Mouse (Mus musculus) common myeloid progenitor, adult 5-6 weeks (primary cell): ENCODE data around the gene Gm364. TPM values are rescaled to one million over a fixed set of nuclear protein-coding genes. Genes with fewer than 3 reads are reported as not detected.

Experiments
- ATAC-seq: replicated peaks from 2 replicates; pipeline ENCODE4 v1.8.0; 2016; ENCODE audit warnings: low read depth, mild to moderate bottlenecking, moderate TSS enrichment, inconsistent platforms; ENCODE audit not compliant: poor library complexity, severe bottlenecking
- total RNA-seq: library from RNA; stranded (forward); fragments of 200-1000, 187-1606 nt; gene quantifications from 2 replicates; pipeline ENCODE4 v1.2.3, GENCODE M21; 2017

The Gm364 gene
- not detected in 2 replicates for total RNA-seq

DNA sequence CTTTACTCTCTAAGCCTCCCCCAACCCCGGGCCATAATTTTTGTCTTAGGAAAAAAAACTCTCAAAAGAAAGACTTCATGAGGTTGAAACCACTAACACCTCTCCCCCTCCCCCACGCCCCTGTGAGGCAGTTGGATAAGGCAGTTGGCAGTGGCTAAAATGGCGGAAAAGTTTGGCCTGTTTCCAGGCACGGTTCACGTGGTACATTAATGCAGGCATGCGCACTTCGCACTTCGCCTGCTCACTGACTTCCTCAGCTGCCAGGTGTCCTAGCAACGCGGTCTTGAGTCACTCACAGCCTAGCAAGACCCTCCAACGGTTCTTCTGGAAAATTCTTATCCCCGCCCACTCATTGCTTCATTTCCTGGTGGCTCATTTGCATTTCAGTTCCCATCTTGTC is at the start of gene Gm364:
TSS of gene Gm364 (plus strand) at position 386 of the 400 bp plus-strand sequence.
- no peak for ATAC-seq

DNA sequence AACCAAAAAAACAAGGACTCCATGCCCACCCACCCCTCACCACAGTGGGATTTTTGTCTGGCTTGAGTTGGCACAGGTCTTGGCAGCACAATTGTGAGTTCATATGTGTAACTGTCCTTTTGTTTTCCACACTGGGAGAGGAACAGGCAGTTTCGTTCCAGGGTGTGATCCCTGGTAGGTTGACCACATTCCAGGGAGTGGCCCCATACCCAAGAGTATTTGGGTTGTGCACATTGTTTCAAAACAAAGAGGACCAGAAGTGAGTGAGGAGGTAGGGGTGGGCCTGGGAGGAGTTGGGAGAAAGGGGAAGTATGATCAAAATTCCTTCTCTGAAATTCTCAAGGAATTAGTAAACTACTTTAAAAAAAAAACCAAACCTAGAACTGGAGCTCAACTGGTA is 49.6 kb upstream of the Gm364 start:
- no peak for ATAC-seq

DNA sequence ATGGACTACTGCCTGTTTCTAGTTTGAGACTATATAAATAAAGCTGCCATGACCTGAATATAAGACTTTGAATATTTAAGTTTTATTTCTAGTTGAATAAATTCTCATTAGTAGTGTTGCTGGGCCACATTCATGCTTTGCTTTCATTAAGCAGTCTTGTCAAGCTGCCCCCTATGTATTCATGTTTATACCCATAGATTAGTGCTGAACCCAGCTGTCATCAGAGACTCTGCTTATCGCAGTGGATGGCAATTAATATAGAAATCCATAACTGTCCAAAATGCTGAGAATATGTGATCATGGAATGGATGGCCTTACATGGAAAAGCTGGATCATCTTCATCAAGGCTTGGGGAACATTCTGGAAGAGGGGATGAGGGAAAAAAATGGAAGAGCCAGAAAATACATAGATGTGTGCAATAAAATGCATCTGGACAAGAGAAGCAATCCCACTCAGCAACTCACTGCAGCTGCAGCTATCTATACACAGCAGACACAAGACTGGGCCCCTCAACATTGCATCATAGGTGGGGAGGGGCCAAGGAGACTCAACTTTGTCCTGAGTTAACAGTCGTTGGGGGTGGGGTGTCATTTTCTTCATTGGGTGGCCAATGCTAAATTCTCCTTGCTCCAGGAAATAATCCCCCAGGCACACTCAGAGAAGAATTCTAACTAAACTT is 43.9 kb upstream of the Gm364 start:
- ATAC-seq, result no peak

DNA sequence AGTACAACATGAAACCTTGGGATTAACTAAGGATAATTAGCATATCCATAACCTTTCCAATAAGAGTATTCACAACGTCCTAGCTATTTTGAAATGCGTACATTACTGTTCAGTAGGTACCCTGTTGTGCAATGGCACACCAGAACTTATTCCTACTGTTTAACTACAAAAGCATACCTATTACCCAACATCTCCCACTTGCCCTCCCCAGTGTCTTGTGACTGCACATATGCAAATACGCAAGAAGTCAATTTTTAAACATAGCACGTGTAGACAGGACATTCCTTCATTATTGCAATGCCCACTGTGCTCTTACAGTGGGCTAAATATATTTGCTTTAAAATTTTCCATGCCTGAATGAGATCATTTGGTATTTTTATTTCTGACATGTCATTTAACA is 36.0 kb upstream of the Gm364 start:
- no peak for ATAC-seq

DNA sequence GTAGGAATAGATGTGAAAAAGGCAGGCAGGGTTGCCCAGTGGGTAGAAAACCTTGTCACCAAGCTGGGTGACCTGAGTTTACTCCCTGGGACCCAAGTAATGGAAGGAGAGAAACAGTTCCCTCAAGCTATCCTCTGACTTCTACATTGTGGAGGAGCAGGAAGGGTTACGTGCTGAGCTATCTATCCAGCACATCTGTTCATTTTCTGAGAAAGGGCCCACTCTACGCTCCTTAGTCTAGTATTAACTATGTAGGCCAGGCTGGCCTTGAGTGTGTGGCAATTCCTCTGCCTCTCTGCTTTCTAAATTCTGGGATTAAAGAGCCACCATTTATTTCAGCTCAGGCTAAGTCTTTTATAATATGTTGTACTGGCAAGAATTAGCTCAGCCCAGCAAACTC is 35.4 kb upstream of the Gm364 start:
- ATAC-seq, result no peak

DNA sequence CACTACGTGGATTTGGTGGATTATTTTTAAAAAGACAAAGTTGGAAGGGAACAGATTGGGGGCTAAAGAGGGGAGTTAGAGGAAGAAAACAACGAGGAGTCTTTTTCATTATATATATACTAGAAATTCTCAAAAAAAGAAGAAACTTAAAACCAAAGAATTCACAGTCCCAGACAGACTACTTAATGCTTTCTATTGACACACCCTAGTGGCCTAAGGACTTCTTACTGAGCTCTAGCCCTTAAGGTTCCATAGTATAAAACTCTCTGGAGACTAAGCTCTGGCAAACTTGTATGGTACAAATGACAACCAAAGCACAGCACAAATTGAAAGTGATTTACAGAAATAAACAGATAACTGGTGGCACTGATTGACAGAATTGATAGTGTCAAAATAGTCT is 34.9 kb upstream of the Gm364 start:
- no peak for ATAC-seq

DNA sequence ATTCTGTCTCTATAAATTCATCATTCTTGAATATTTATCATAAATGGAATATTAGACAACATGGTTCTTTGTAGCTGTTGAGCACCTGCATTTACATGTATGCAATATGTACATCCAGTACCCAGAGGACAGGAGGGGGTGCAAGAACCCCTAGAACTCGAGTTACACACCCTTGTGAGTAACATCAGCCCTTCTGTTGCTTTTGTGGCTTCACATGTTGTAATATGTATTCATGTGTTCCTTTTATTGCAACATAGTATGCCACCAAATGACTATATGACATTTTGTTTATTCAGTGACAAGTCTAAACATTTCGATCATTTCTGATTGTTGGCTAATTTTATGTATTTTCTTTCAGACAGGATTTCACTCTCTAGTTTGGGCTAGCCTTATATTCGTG is 31.9 kb upstream of the Gm364 start:
- ATAC-seq, result no peak

DNA sequence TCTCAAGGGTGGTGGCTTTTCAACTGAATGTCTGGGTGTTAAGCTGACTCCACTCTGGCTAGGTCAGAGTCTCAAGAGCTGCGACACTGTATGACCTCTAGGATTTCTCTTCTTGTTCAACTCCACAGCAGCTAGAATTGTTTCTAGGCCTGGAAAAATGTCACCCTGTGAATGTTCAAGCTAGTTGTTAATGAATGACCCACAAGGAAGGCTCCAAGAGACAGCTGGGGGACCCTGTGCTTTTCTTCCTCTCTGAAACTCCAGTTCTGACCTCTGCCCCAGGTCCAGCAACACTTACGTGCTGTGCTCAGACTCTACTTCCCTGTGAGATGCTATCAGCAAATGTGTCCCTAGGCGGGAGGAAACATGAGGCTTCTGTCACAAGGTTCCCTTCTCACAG is 30.4 kb upstream of the Gm364 start:
- no peak for ATAC-seq

DNA sequence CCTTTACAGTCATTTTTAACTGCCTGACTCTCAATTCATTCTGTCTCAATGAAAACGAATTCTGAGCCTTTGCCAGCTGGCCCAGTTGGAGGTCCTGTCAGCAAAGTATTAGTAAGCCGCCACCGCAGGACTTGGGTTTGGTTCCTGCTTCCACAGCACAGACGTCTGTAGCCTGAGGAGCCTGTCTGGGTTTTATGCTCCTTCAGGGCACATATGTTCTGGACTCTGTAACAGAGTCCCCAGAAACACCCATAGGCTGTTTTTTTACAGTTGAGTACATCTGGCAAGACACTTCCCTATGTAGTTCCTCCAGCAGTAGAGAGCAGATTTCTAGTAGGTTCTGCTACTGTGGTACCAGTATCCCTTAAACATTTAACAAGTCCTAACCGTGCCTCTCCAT is 28.0 kb upstream of the Gm364 start:
- ATAC-seq, result no peak

DNA sequence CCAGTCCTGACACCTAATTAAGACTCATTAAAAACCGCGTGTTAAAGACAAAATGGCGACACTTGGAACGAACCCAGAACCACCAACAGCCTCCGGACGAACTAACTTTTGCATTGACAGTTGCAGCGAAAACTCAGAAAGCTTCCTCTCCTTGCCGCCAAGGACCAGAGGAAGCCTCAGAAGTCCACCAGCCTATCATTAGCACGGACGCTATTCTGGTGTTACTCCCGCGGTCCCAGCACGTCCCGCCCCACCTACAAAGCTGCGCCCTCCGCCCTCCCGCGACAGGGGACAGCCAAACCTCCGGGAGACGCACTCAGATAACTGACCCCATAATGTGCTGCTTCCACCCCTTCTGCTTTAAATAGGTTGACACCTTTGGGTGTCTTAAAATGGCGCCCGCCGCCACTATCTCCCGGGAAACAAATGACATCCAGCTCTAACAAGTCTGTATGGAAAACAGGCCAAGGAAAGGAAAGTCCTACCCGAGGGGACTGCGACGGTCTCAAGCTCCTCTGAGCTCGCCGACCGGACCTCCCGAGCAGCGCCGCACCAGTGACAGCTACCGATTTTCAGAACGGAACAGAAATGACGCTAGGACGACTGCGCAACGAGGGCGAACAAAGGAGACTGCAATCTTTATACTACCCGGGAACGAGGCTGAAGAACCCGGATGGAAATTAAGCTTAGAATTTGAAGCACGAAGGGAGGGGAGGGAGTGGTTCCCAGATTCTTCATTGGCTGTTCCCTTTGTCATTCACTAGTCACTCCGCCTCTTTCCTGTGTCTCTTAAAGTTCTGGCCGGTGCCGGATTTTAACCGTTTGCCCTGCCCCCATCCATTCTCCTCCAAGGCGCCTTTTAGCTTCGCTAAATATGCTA is 16.3 kb upstream of the Gm364 start, which contains the start of gene Rbmx:
TSS of gene Rbmx (minus strand) at position 670 of the 880 bp plus-strand sequence.
- ATAC-seq, result peak; percentile 95

DNA sequence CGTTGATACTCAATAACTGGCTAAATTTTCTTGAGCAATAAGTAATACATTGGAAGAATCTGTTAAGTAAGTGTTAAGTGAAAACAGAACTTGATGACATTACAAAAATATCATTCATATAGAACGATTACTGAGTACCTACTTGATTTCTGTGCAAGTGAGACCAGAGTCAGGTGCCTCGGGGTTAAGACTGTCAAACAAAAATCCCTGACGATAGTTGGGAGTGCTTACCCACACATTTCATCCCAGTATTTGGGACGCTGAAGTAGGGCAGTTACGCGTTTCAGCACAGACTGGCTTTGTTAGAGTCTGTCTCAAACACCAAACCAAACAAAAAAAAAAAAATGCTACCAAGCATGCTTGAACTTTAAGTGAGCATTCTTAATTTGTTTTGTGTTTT is 15.5 kb upstream of the Gm364 start:
- ATAC-seq, result no peak

DNA sequence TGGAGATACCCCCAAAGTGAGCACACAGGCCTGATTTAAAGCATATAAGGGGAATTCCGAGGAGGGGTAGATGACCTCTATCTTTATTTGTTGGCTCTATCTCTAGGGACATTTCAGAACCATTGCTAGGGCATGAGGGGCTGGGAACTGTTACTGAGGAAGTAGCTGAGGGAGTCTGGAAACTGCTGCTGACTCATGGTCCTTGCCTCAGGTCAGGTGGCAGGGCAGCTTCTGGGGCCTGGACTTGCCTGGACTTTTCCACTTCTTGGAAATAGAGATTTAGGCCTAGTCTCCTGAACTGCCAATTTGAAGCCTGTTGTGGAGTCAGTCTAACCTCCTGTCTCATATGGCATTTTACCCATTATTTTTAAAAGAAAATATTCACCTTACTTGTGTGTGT is 7.6 kb upstream of the Gm364 start:
- no peak for ATAC-seq

DNA sequence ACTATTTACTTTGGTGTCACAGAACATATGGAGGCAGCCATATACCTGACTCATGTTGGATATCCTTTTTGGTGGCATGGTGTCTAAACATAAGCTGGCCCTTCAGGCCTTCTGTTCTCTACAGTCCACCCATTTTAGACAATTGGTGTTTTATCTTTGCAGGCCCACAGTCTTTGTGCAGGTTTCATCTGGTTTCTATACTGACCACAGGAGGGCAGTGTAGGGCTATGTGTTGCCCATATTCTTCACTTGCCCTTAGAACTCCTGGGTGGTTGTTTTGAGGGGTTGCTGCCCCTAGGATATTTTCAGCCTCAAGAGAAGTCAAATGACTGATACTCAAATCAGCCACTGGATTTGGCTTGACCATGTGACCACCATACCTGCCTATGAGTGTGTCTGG is 5.3 kb upstream of the Gm364 start:
- ATAC-seq, result peak; percentile 74

DNA sequence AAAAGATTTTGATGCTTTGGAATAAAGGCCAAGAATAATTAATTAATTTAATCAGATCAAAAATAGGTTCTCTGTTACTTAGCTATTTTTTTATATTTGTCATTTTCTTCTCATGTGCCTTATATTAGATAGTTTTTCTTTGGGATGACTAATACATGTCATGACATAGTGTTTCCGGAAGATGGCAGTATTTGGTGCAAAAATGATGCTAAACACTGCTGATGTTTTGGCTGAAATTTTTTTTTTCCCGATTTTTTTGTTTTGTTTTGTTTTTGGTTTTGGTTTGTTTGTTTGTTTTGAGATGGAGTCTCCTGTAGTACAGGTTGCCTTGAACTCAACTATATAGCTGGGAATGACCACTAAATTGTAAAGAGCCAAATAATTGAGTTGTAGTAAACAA is 22.7 kb downstream of the Gm364 start:
- no peak for ATAC-seq

DNA sequence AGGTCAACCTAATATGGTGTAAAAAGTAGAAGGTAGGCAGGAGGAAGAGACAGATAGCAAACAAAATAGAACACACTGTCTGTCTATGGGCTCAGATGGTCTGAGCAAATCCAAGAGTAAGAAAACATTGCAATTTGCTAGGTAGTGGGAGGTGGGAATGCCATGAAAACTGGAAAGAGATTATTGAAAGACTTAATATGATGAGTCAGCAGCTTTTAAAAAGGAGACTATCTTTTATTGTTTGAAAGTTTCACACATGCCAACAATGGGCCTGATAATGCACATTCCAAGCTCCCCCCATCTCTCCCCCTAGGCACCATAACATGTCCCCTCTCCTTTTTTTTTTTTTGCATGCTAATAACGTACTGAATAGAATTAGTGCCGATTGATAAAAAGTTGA is 24.9 kb downstream of the Gm364 start:
- ATAC-seq, result no peak

DNA sequence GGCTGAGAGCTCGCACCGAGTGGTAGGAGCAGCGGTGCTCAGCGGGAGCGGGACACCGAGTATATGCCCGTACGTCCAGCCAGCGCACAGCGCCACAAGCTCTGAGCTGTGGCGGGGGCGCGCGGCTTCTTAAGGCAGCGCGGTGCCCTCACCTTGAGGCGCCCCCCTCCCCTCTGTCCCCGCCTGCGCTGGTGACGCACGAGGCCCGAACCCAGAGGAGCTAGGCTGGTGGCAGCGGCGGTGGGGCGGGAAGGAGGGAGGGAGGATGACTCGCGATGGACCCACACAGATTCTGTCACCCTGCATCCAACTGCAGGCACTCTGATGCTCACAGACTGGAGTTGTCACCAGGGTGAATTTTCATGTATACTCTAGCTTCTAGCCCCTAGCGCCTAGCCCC is 94.7 kb downstream of the Gm364 start, which contains the start of gene Gpr101:
TSS of gene Gpr101 (minus strand) at position 124 of the 400 bp plus-strand sequence.
- ATAC-seq, result no peak

DNA sequence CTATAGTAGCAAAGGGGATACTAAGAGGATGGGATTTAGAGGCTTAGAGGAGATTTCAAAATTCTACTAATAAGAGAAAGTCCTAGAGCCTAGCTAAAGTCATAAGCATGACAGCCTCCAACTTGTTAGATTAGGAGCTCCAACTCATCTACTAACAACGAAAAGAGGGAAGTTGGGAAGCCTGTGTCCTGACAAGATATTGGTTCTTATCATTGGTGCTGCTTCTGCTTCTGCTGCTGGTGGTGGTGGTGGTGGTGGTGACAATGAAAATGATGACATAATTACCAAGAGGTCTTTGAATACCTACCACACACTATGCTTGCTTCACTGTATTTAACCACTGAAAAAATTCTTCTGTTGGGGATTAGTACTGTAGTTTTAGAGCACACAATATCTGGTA is 97.3 kb downstream of the Gm364 start:
- no peak; the same call in 1 of the 2 replicates for ATAC-seq

DNA sequence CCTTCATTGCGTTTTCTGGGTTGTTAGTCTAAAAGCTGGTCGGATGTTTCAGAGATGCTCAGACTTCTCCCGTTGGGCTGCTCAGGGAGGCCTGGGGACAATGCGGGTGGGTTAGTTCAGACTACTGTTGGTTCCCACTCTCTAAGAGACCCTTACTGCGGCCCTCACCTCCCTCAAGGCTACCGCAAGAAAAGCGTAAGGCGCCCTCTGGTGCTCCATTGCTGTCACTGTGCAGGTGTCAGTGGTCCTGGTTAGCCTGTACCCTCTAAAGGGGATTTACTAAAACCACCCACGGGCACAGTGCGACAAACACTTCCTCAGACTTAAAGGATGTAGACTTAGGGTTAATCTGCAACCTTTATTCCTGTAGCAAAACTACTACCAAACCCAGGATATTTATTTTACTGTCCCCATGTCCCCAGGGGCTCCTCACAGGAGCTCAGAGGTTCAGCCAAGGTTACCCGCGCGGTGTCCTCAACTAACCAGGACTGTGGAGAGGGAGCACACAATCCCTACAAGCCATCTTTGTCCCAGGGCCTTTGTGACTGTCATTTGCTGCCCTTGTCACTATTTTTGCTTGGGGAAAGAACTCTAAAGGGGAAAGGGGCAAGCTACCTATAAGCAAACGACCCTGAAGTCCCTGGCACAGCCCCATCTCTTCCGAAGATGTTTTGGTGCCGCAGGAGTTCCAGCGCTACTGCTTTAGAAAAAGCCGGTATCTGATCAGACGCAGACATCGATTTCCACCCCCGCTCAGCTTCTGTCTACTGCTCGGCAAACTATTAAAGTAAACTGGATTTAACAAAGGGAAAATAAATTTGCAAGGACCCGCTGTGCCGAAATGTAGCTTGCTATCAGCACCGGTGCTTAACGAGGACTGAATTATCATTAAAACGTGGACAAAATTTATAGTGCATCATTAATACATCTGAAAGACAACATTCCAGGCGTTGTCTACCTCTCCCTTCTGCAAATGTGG is 112.5 kb downstream of the Gm364 start:
- ATAC-seq, result no peak
